Mouse (Mus musculus) ES-Bruce4 (cell line): ENCODE measurements at regions not wholly inside any gene's neighbourhood (a gene's known extent, or its start where the extent isn't known, plus 50 kb on each side); places are given as distances from the start of the nearest gene placed in this dataset.

Source experiments
- CTCF ChIP-seq: IDR thresholded peaks from one replicate; pipeline ENCODE4 v1.8.1; 2011; ENCODE audit warnings: low read depth, low read length
- EP300 ChIP-seq: IDR thresholded peaks from 2 replicates; pipeline ENCODE4 v1.6.1; 2011; ENCODE audit warnings: low read depth, low read length; ENCODE audit not compliant: insufficient read depth
- POLR2A ChIP-seq: IDR thresholded peaks from one replicate; pipeline ENCODE4 v1.8.1; 2011; ENCODE audit warnings: low read length; ENCODE audit not compliant: insufficient read depth

DNA sequence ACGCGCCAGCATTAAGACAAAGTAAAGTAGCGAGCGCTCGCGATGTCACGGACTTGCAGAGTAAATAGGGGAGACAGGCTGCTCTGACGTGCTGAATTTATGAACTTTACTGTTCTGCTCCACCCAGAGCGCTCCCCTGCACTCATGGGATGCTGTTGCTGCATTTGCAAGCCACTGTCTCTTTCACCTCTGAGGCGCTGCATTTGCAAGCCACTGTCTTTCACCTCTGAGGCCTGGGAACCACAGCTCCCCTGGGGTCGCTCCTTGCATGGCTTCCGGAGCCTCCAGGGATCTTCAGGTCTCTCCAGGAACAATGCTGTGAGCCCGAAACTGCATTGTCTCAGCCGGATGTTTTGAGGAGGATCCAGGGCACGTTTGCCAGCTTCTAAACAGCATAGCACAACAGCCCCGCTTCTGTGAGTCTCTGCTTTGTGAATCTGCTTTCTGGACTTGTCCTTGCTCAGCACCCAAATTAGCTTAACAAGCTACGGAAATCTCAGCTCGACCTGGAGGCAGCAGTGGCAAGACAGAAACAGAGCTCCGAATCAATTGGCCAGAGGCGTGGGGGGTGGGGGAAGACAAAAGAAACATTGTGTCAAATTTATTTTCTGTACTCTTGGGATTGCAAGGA is 179.6 kb downstream of the 1700010I14Rik start:
- TF ChIP-seq CTCF = no peak
- no peak for TF ChIP-seq POLR2A
- peak; percentile 86 for TF ChIP-seq EP300
